Mouse (Mus musculus): ENCODE data around the gene Gpsm2. TPM values are rescaled to one million over a fixed set of nuclear protein-coding genes. Genes with fewer than 3 reads are reported as not detected.

Gene Gpsm2
- polyA plus RNA-seq, 1 experiment from 2014 or later: 22.7 TPM

- no peak for DNase-seq (ENCODE audit: low spot score)
- Histone ChIP-seq H3K4me1 (replicated peaks; ENCODE audit: control insufficient read depth, insufficient read depth, low read length) (no peaks in the 10 kb centered on the region), H3K9ac (no peak overlapping the region), H3K4me2 (replicated peaks) (no peak overlapping the region), H3K27me3 (ENCODE audit: control insufficient read depth, insufficient read depth, low read length) (no peaks in the 10 kb centered on the region), H3K4me3 (replicated peaks; ENCODE audit: low read length) (no peak overlapping the region), H3K36me3 (replicated peaks; ENCODE audit: control insufficient read depth, insufficient read depth) (no peaks in the 10 kb centered on the region), H3K9me3 (ENCODE audit: control insufficient read depth, low read length) (no peaks in the 10 kb centered on the region), H3K27ac (no peak overlapping the region)
- no peak for ATAC-seq (ENCODE audit: low FRiP score)
- 82% methylated on average over 11 of the region's 11 CpGs for WGBS
Measured at GRCm38 (mm10) chr3:108759566-108760420, 37.7 kb upstream of the Gpsm2 start.

GRCm38 (mm10) chr3:108757570-108757969 lies 35.5 kb upstream of the Gpsm2 start:
- 81% methylated on average over 9 of the region's 9 CpGs for WGBS
- no peaks in the 10 kb centered on the region for H3K4me1 ChIP-seq (replicated peaks; ENCODE audit: control insufficient read depth, insufficient read depth, low read length)
- DNase-seq (ENCODE audit: low spot score) (no peak), ATAC-seq (ENCODE audit: low FRiP score) (no peak)
- no peaks in the 10 kb centered on the region for H3K27me3 ChIP-seq (ENCODE audit: control insufficient read depth, insufficient read depth, low read length)
- H3K36me3 ChIP-seq (replicated peaks; ENCODE audit: control insufficient read depth, insufficient read depth): no peaks in the 10 kb centered on the region
- H3K9me3 ChIP-seq (ENCODE audit: control insufficient read depth, low read length): no peaks in the 10 kb centered on the region
- H3K4me3 ChIP-seq (replicated peaks; ENCODE audit: low read length): no peak overlapping the region
- H3K27ac ChIP-seq: no peak overlapping the region
- H3K4me2 ChIP-seq (replicated peaks): no peak overlapping the region
- no peak overlapping the region for H3K9ac ChIP-seq

- DNase-seq (ENCODE audit: low spot score): no peak
- 91% methylated on average over 1 of the region's 1 CpGs for WGBS
Measured at GRCm38 (mm10) chr3:108756131-108756530, 34.0 kb upstream of the Gpsm2 start.

GRCm38 (mm10) chr3:108755542-108755941 lies 33.4 kb upstream of the Gpsm2 start:
- no peaks in the 10 kb centered on the region for H3K27me3 ChIP-seq (ENCODE audit: control insufficient read depth, insufficient read depth, low read length)
- H3K4me3 ChIP-seq (replicated peaks; ENCODE audit: low read length): no peak overlapping the region
- no peak overlapping the region for H3K27ac ChIP-seq
- 94% methylated on average over 2 of the region's 2 CpGs for WGBS
- H3K9ac ChIP-seq: no peak overlapping the region
- H3K9me3 ChIP-seq (ENCODE audit: control insufficient read depth, low read length): no peaks in the 10 kb centered on the region
- no peak overlapping the region for H3K4me2 ChIP-seq (replicated peaks)
- ATAC-seq (ENCODE audit: low FRiP score) (no peak), DNase-seq (ENCODE audit: low spot score) (no peak)
- H3K36me3 ChIP-seq (replicated peaks; ENCODE audit: control insufficient read depth, insufficient read depth): no peaks in the 10 kb centered on the region
- H3K4me1 ChIP-seq (replicated peaks; ENCODE audit: control insufficient read depth, insufficient read depth, low read length): no peaks in the 10 kb centered on the region

More at GRCm38 (mm10) chr3:108756131-108756530, 34.0 kb upstream of the Gpsm2 start:
- ATAC-seq (ENCODE audit: low FRiP score): no peak
- no peak overlapping the region for H3K4me2 ChIP-seq (replicated peaks)
- H3K9me3 ChIP-seq (ENCODE audit: control insufficient read depth, low read length): no peaks in the 10 kb centered on the region
- H3K27ac ChIP-seq: no peak overlapping the region
- H3K9ac ChIP-seq: no peak overlapping the region
- no peaks in the 10 kb centered on the region for H3K4me1 ChIP-seq (replicated peaks; ENCODE audit: control insufficient read depth, insufficient read depth, low read length)
- no peaks in the 10 kb centered on the region for H3K27me3 ChIP-seq (ENCODE audit: control insufficient read depth, insufficient read depth, low read length)
- no peak overlapping the region for H3K4me3 ChIP-seq (replicated peaks; ENCODE audit: low read length)
- H3K36me3 ChIP-seq (replicated peaks; ENCODE audit: control insufficient read depth, insufficient read depth): no peaks in the 10 kb centered on the region

GRCm38 (mm10) chr3:108754541-108754940 lies 32.4 kb upstream of the Gpsm2 start:
- no peak overlapping the region for H3K9ac ChIP-seq
- no peaks in the 10 kb centered on the region for H3K27me3 ChIP-seq (ENCODE audit: control insufficient read depth, insufficient read depth, low read length)
- no peak overlapping the region for H3K4me2 ChIP-seq (replicated peaks)
- H3K9me3 ChIP-seq (ENCODE audit: control insufficient read depth, low read length): no peaks in the 10 kb centered on the region
- no peak for DNase-seq (ENCODE audit: low spot score)
- H3K4me3 ChIP-seq (replicated peaks; ENCODE audit: low read length): no peak overlapping the region
- H3K36me3 ChIP-seq (replicated peaks; ENCODE audit: control insufficient read depth, insufficient read depth): no peaks in the 10 kb centered on the region
- ATAC-seq (ENCODE audit: low FRiP score): no peak
- 100% methylated on average over 1 of the region's 1 CpGs for WGBS
- no peak overlapping the region for H3K27ac ChIP-seq
- H3K4me1 ChIP-seq (replicated peaks; ENCODE audit: control insufficient read depth, insufficient read depth, low read length): no peaks in the 10 kb centered on the region

DNA sequence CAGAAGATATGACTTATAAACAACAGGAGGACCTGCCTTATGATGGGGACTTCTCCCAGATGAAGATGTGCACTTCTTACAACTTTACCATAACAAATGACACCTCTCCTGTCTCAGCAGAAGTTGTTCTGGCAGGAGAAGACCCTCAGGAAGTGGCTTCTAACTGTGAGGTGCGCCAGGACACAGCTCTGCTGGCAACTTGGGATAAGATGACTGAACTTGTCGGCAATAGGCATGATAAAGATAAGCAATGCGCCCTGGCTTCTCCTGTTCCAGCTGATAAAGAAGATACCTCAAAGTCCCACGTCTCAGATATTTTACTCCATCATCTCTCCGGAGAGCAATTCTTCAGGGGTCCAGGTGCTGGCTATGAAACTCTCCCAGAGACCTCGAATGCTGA lies 29.6 kb upstream of the Gpsm2 start:
- ATAC-seq (ENCODE audit: low FRiP score) (no peak), DNase-seq (ENCODE audit: low spot score) (no peak)
- H3K4me3 ChIP-seq (replicated peaks; ENCODE audit: low read length): no peak overlapping the region
- no peaks in the 10 kb centered on the region for H3K9me3 ChIP-seq (ENCODE audit: control insufficient read depth, low read length)
- no peaks in the 10 kb centered on the region for H3K36me3 ChIP-seq (replicated peaks; ENCODE audit: control insufficient read depth, insufficient read depth)
- 91% methylated on average over 6 of the region's 6 CpGs for WGBS
- no peak overlapping the region for H3K4me2 ChIP-seq (replicated peaks)
- no peak overlapping the region for H3K9ac ChIP-seq
- no peaks in the 10 kb centered on the region for H3K4me1 ChIP-seq (replicated peaks; ENCODE audit: control insufficient read depth, insufficient read depth, low read length)
- no peak overlapping the region for H3K27ac ChIP-seq
- H3K27me3 ChIP-seq (ENCODE audit: control insufficient read depth, insufficient read depth, low read length): no peaks in the 10 kb centered on the region

GRCm38 (mm10) chr3:108751061-108751460 lies 29.0 kb upstream of the Gpsm2 start:
- Histone ChIP-seq H3K27me3 (ENCODE audit: control insufficient read depth, insufficient read depth, low read length) (no peaks in the 10 kb centered on the region), H3K4me1 (replicated peaks; ENCODE audit: control insufficient read depth, insufficient read depth, low read length) (no peaks in the 10 kb centered on the region), H3K9me3 (ENCODE audit: control insufficient read depth, low read length) (no peaks in the 10 kb centered on the region), H3K4me3 (replicated peaks; ENCODE audit: low read length) (no peak overlapping the region), H3K36me3 (replicated peaks; ENCODE audit: control insufficient read depth, insufficient read depth) (no peaks in the 10 kb centered on the region), H3K4me2 (replicated peaks) (no peak overlapping the region), H3K27ac (no peak overlapping the region), H3K9ac (no peak overlapping the region)
- ATAC-seq (ENCODE audit: low FRiP score) (no peak), DNase-seq (ENCODE audit: low spot score) (no peak)
- WGBS: 81% methylated on average over 6 of the region's 6 CpGs

DNA sequence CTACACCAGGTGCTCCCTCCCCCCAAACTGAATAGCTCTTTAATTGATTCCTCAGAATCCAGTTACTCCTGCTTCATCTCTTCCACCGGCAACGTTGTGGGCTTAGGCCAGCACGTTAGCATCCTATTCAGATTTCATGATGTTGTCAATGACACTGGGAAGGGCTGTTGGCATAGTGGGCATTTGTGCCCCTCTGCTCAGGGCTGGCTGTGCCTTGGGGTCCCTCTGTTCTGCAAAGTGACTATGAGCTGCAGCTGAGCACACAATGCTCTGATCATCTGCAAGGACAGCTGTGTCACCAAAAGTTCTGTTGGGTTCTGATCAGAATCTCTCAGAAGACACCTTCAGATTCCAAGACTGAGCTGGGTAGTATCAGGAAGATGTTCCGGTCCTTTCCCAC lies 22.0 kb upstream of the Gpsm2 start:
- Histone ChIP-seq H3K4me3 (replicated peaks; ENCODE audit: low read length) (no peak overlapping the region), H3K27ac (no peak overlapping the region), H3K27me3 (ENCODE audit: control insufficient read depth, insufficient read depth, low read length) (no peaks in the 10 kb centered on the region), H3K9me3 (ENCODE audit: control insufficient read depth, low read length) (no peaks in the 10 kb centered on the region), H3K4me2 (replicated peaks) (no peak overlapping the region), H3K9ac (no peak overlapping the region), H3K36me3 (replicated peaks; ENCODE audit: control insufficient read depth, insufficient read depth) (no peaks in the 10 kb centered on the region), H3K4me1 (replicated peaks; ENCODE audit: control insufficient read depth, insufficient read depth, low read length) (no peaks in the 10 kb centered on the region)
- 84% methylated on average over 4 of the region's 4 CpGs for WGBS
- DNase-seq (ENCODE audit: low spot score) (no peak), ATAC-seq (ENCODE audit: low FRiP score) (no peak)

GRCm38 (mm10) chr3:108739045-108739708 lies 17.1 kb upstream of the Gpsm2 start, which contains the start of gene Aknad1:
Aknad1 (plus strand) TSS chr3:108739658.
- WGBS: 67% methylated on average over 8 of the region's 8 CpGs
- H3K36me3 ChIP-seq (replicated peaks; ENCODE audit: control insufficient read depth, insufficient read depth): no peaks in the 10 kb centered on the region
- H3K27ac ChIP-seq: no peak within 1 kb of the TSS
- DNase-seq (ENCODE audit: low spot score) (no peak), ATAC-seq (ENCODE audit: low FRiP score) (no peak)
- H3K9me3 ChIP-seq (ENCODE audit: control insufficient read depth, low read length): no peaks in the 10 kb centered on the region
- H3K9ac ChIP-seq: no peak within 1 kb of the TSS
- H3K27me3 ChIP-seq (ENCODE audit: control insufficient read depth, insufficient read depth, low read length): no peaks in the 10 kb centered on the region
- H3K4me2 ChIP-seq (replicated peaks): no peak within 1 kb of the TSS
- H3K4me3 ChIP-seq (replicated peaks; ENCODE audit: low read length): no peak within 1 kb of the TSS
- H3K4me1 ChIP-seq (replicated peaks; ENCODE audit: control insufficient read depth, insufficient read depth, low read length): no peaks in the 10 kb centered on the region

Data from hindbrain, embryonic 14.5 days (tissue).